Mouse (Mus musculus) spleen, adult 2 months (tissue): ENCODE measurements around the gene Crnkl1. TPM values are rescaled to one million over a fixed set of nuclear protein-coding genes. Genes with fewer than 3 reads are reported as not detected.

ENCODE experiments used
- DNase-seq, 2 experiments: peaks; one replicate each; pipeline versions ENCODE4 v3.0.0 to v3.0.0-alpha.2; 2012 to 2021; ENCODE audit warnings: low spot score in 2 of 2, low read depth in 1 of 2
- H3K27ac ChIP-seq: fragments of 200-500 bp; 2 replicates; pipeline ENCODE4 v1.5.1; 2012; ENCODE audit warnings: low read length, inconsistent platforms; ENCODE audit not compliant: insufficient read depth
- H3K27me3 ChIP-seq: fragments of 200-500 bp; 2 replicates; pipeline ENCODE4 v1.6.1; 2012; ENCODE audit warnings: mild to moderate bottlenecking, moderate library complexity, low read length, inconsistent platforms; ENCODE audit not compliant: control insufficient read depth, insufficient read depth
- H3K36me3 ChIP-seq: fragments of 200-500 bp; 2 replicates; pipeline ENCODE4 v1.6.1; 2012; ENCODE audit warnings: mild to moderate bottlenecking, low read length, inconsistent platforms; ENCODE audit not compliant: control insufficient read depth, insufficient read depth
- H3K4me1 ChIP-seq: fragments of 200-500 bp; 2 replicates; pipeline ENCODE4 v1.6.1; 2011; ENCODE audit warnings: inconsistent platforms; ENCODE audit not compliant: control insufficient read depth, insufficient read depth, insufficient read length
- H3K4me3 ChIP-seq: fragments of 200-500 bp; 2 replicates; pipeline ENCODE4 v1.5.1; 2011; ENCODE audit warnings: mild to moderate bottlenecking, inconsistent platforms; ENCODE audit not compliant: insufficient read depth, insufficient read length; ENCODE audit errors: extremely low read depth
- CTCF ChIP-seq: fragments of 200-500 bp; IDR thresholded peaks from 2 replicates; pipeline ENCODE4 v1.5.1; 2011; ENCODE audit warnings: mild to moderate bottlenecking, inconsistent platforms; ENCODE audit not compliant: insufficient read depth, insufficient read length, insufficient replicate concordance; ENCODE audit errors: extremely low read depth
- POLR2A ChIP-seq: fragments of 200-500 bp; IDR thresholded peaks from 2 replicates; pipeline ENCODE4 v1.6.1; 2011; ENCODE audit warnings: low read depth, low read length, inconsistent platforms
- WGBS: fragments of 180-500 bp; shearing (Covaris S2); methylation state at CpG from one replicate; pipeline ENCODE4 v1.1.7; 2018; 5-methylcytosine and 5-hydroxymethylcytosine counted together
- polyA plus RNA-seq: library from polyadenylated mRNA; depleted of rRNA; stranded (reverse); fragments of >200 nt; gene quantifications from 2 replicates; pipeline ENCODE4 v1.2.3, GENCODE M21; 2012

The Crnkl1 gene
- polyA plus RNA-seq, 1 experiment: 10.1 TPM

DNA sequence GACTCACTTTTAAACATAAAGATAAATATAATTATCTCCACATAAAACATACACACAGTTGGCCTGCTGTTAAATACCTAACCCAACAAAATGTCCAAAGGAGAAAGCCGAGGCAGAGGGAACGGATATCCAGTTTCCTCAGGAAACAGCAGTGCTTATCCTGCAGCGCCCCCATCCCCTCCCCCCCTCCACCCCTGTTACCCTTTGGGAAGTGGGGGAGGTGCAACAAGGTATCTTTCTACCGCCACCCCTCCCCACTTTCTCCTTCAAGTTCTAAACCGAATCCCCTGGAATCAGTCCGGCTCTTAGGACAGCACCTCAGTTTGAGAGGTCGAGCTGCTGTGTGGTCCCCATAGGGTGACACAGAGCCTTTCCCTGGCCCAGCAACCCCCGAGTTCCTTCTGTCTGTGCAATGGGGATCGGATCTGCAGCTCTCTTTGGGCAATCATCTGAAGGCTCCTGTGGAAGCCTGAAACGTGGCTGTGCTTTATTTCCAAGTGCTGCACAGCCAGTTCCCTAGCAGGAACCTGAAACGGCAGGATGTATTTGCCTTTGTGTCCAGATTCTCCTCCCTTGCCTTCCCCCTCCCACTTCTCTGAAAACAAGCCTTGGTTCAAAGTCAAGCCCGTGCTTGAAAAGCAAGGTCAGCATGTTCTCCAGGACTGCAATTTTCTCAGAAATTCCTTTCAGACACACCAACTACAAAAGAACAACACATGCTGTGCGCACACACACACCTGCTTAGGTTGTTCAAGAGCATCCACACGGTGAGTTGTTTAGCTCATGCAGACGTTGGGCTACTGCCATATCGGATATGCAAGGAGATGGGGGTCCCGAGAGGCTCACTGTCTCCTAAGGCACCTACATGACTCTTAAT, 50.5 kb downstream of the Crnkl1 start:
- Histone ChIP-seq H3K4me3 (no peak overlapping the region), H3K27me3 (no peaks in the 10 kb centered on the region), H3K36me3 (no peaks in the 10 kb centered on the region), H3K4me1 (no peaks in the 10 kb centered on the region; the same call in 1 of the 2 replicates), H3K27ac (no peak overlapping the region)
- TF ChIP-seq POLR2A: no peak
- no peak for TF ChIP-seq CTCF
- WGBS: 58% methylated on average over 17 of the region's 17 CpGs
- no peak for DNase-seq

DNA sequence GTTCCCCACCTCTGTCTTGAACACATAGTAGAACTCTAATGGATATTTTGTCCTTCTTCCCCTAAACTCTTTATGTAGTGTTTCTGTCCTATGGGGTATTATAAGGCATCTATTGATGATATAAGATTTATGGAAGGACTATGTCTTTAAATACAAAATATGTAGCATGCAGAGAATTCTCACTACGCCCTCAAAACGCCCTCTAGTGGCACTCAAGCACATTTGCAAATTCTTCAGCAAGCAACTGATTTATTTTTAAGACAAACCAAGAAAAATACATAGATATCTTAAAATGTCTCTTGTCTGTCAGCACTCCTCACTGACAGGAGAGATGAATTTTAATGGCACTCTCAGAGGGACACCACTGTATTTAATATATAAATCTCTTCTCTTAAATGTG, 52.4 kb downstream of the Crnkl1 start:
- Histone ChIP-seq H3K27me3 (no peaks in the 10 kb centered on the region), H3K4me1 (no peaks in the 10 kb centered on the region; the same call in 1 of the 2 replicates), H3K27ac (no peak overlapping the region), H3K36me3 (no peaks in the 10 kb centered on the region), H3K4me3 (no peak overlapping the region)
- 11% methylated on average over 2 of the region's 2 CpGs for WGBS
- no peak for DNase-seq
- TF ChIP-seq CTCF: no peak
- no peak for TF ChIP-seq POLR2A

- 86% methylated on average over 5 of the region's 5 CpGs for WGBS
- Histone ChIP-seq H3K27ac (no peak overlapping the region), H3K4me3 (no peak overlapping the region), H3K36me3 (no peaks in the 10 kb centered on the region), H3K4me1 (no peaks in the 10 kb centered on the region; the same call in 1 of the 2 replicates), H3K27me3 (no peaks in the 10 kb centered on the region)
- TF ChIP-seq CTCF (no peak), POLR2A (no peak)
- no peak for DNase-seq
Measured at GRCm38 (mm10) chr2:145881932-145882331, 52.9 kb downstream of the Crnkl1 start.

DNA sequence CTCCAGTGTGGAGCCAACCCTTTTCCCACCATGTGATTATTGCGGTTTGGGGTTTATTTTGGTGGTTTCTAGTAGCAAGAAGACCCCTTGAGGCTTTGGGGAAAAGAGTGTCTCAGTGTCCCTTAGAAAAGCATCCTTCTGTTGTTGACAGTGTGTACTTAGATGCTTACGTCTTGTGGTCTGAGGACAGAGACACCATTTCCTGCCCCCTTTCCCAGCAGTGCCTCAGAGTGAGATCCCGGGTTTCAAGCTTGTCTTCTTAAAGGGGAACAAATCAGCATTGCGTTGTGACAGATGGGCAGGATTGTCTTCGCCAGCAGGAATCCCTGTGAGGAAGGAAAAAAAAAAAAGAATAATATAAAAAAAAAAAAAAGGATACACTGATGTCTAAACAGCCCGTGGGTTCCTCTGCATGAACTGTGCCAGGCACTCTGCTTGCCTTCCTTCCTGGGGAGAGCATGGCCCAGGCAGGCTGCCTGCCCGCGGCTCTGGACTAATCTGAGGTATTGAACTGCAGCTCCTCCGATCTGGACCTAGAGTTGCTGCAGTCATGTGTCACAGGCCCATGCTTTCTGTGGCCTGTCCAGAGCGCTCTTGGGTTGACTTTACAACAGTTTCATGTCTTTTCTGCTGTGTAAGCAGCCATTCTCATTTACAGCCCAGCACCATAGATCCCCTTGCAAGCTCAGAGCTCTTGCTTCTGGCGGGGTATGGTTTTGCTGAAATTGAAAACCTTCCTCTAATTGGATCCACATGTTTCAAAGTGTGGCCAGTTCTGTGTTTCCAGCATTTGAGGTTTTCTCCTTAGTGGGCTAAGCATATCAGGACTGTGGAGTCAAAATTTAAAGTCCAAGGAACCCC, 53.7 kb downstream of the Crnkl1 start:
- Histone ChIP-seq H3K4me3 (no peak overlapping the region), H3K4me1 (no peaks in the 10 kb centered on the region; the same call in 1 of the 2 replicates), H3K27me3 (no peaks in the 10 kb centered on the region), H3K36me3 (no peaks in the 10 kb centered on the region), H3K27ac (no peak overlapping the region)
- no peak for DNase-seq
- TF ChIP-seq POLR2A (no peak), CTCF (no peak)
- WGBS: 67% methylated on average over 11 of the region's 11 CpGs

DNA sequence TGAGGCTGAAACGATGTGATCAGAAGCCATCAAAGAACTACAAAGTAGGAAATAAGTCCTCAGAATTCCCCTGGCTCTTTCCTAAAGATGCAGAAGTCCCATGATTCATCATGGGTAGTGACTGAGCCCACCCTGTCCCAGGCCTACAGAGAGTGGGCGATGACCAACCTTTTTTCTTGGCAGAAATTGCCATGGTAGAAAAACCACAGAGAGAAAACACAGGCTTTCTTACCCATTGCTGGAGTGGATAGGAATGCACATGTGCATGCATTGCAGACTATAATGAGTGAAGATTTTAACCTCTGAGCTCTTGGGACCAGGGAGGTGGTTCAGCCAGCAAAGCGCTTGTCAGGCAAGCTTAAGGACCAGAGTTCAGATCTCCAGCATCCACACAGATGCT, 57.6 kb downstream of the Crnkl1 start:
- Histone ChIP-seq H3K27ac (no peak overlapping the region), H3K36me3 (no peaks in the 10 kb centered on the region), H3K4me1 (no peaks in the 10 kb centered on the region), H3K27me3 (no peaks in the 10 kb centered on the region), H3K4me3 (no peak overlapping the region)
- TF ChIP-seq CTCF (no peak), POLR2A (no peak)
- WGBS: 90% methylated on average over 3 of the region's 3 CpGs
- DNase-seq: no peak

DNA sequence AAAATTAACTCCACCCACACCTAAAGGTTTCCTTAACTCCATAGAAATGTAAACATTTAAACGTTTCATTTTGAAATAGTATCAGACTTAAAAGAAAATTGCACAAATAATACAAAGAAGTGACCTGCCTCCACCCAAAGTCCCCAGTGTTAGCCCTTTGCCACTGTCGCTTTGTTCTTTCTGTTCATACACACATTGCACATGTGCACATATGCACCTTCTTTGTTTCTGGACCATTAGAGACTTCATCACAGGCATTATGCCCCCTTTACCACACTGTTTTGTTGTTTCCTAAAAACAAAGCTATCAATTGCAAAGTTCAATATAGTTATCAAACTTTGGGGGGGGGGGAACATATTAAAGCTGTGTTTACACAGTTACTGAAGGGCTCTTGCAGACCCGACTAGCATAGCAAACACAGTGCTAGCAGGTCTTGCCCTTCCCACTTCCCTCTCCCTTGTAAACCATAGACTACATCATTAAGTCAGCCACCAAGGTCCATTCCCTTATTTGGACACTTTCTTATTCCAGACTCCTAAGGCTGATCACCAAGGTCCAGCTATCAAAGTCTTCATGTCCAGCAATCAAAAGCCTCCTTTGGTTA, 59.8 kb downstream of the Crnkl1 start:
- TF ChIP-seq CTCF: no peak
- 72% methylated on average over 3 of the region's 3 CpGs for WGBS
- Histone ChIP-seq H3K4me3 (no peak overlapping the region), H3K4me1 (no peaks in the 10 kb centered on the region), H3K27ac (no peak overlapping the region), H3K36me3 (no peaks in the 10 kb centered on the region), H3K27me3 (no peaks in the 10 kb centered on the region)
- no peak for DNase-seq
